11 mouse cellular contexts compared by ENCODE assay signal in genomic region chr2:160610012-160610411, GRCm38 (mm10). TPM values are rescaled to one million over a fixed set of nuclear protein-coding genes. Genes with fewer than 3 reads are reported as not detected.
DNase-seq lines count a peak whose midpoint lies in the region; ATAC-seq and TF ChIP-seq lines count a peak whose summit lies in the region.
"Had no signal": no experiment of that assay in that cellular context is flagged by ENCODE, and none has a peak within 500 bp of the region (broad histone marks: within the 10 kb centered on the region; RNA-seq: fewer than 3 reads in every experiment).

No protein-coding gene starts in this region.

- no peaks in the 10 kb centered on the region for H3K4me1 ChIP-seq in midbrain, postnatal 0 days (ENCODE audit: insufficient read depth, low read length)
- no peaks in the 10 kb centered on the region for H3K4me1 ChIP-seq in midbrain, embryonic 10.5 days
- H3K4me1 ChIP-seq in forebrain, embryonic 14.5 days (ENCODE audit: control insufficient read depth, insufficient read depth, low read length) = no peaks in the 10 kb centered on the region
- no peaks in the 10 kb centered on the region for H3K4me1 ChIP-seq in liver, embryonic 11.5 days (replicated peaks; ENCODE audit: control insufficient read depth, insufficient read depth, low read length)

- TF ChIP-seq CTCF in midbrain, postnatal 0 days (IDR thresholded peaks at IDR 0.05) = no peak

- H3K9me3 ChIP-seq in midbrain, postnatal 0 days (ENCODE audit: low read length) = no peaks in the 10 kb centered on the region
- no peaks in the 10 kb centered on the region for H3K9me3 ChIP-seq in midbrain, embryonic 10.5 days (replicated peaks)
- no peaks in the 10 kb centered on the region for H3K9me3 ChIP-seq in forebrain, embryonic 14.5 days (replicated peaks; ENCODE audit: control insufficient read depth, low read length)
- H3K9me3 ChIP-seq in liver, embryonic 11.5 days (ENCODE audit: control insufficient read depth, low read length) = no peaks in the 10 kb centered on the region
- H3K9me3 ChIP-seq: heart, embryonic 13.5 days had no signal

- no peaks in the 10 kb centered on the region for H3K27me3 ChIP-seq in midbrain, postnatal 0 days (ENCODE audit: insufficient read depth, low read length)
- no peaks in the 10 kb centered on the region for H3K27me3 ChIP-seq in midbrain, embryonic 10.5 days (ENCODE audit: low read depth, poor library complexity, severe bottlenecking)
- H3K27me3 ChIP-seq in forebrain, embryonic 14.5 days (replicated peaks; ENCODE audit: control insufficient read depth, insufficient read depth, low read length) = no peaks in the 10 kb centered on the region
- no peaks in the 10 kb centered on the region for H3K27me3 ChIP-seq in liver, embryonic 11.5 days (replicated peaks; ENCODE audit: control insufficient read depth, insufficient read depth, low read length)
- H3K27me3 ChIP-seq: heart, embryonic 13.5 days had no signal

- no peak overlapping the region for H3K27ac ChIP-seq in midbrain, postnatal 0 days (ENCODE audit: low read depth, low read length)
- H3K27ac ChIP-seq in midbrain, embryonic 10.5 days (replicated peaks) = no peak overlapping the region
- peak overlapping the region; percentile 67; the same call in 1 of the 2 replicates for H3K27ac ChIP-seq in forebrain, embryonic 14.5 days (ENCODE audit: low read depth, low read length)
- H3K27ac ChIP-seq in liver, embryonic 11.5 days (ENCODE audit: low read depth, low read length) = no peak overlapping the region
- H3K27ac ChIP-seq: heart, embryonic 13.5 days had no signal

- WGBS in midbrain, postnatal 0 days = 54% methylated on average over 2 of the region's 2 CpGs
- WGBS in midbrain, embryonic 10.5 days = 79% methylated on average over 2 of the region's 2 CpGs
- 35% methylated on average over 2 of the region's 2 CpGs for WGBS in forebrain, embryonic 14.5 days
- 60% methylated on average over 2 of the region's 2 CpGs for WGBS in liver, embryonic 11.5 days

- H3K9ac ChIP-seq in midbrain, postnatal 0 days (replicated peaks; ENCODE audit: low read length, poor library complexity, severe bottlenecking) = no peak overlapping the region
- no peak overlapping the region for H3K9ac ChIP-seq in forebrain, embryonic 14.5 days (ENCODE audit: low read length)
- H3K9ac ChIP-seq in liver, embryonic 11.5 days (ENCODE audit: low read depth, low read length) = no peak overlapping the region
- H3K9ac ChIP-seq: heart, embryonic 13.5 days had no signal

- ATAC-seq in frontal cortex, adult (ENCODE audit: low TSS enrichment) = no peak
- no peak; the same call in 1 of the 2 replicates for ATAC-seq in midbrain, postnatal 0 days (ENCODE audit: low FRiP score)
- ATAC-seq in forebrain, embryonic 14.5 days = peak; percentile 97
- ATAC-seq in monocyte, adult 5-6 weeks (replicated peaks; ENCODE audit: insufficient number of reproducible peaks, low FRiP score, low TSS enrichment, poor library complexity, severe bottlenecking) = no peak
- no peak for ATAC-seq in liver, embryonic 11.5 days (replicated peaks; ENCODE audit: low FRiP score)

- no peak overlapping the region for H3K4me3 ChIP-seq in midbrain, postnatal 0 days (ENCODE audit: low read depth, low read length)
- no peak overlapping the region for H3K4me3 ChIP-seq in midbrain, embryonic 10.5 days
- no peak overlapping the region for H3K4me3 ChIP-seq in forebrain, embryonic 14.5 days (ENCODE audit: low read depth, low read length)
- H3K4me3 ChIP-seq in liver, embryonic 11.5 days (ENCODE audit: low read depth, low read length) = no peak overlapping the region
- H3K4me3 ChIP-seq: heart, embryonic 13.5 days had no signal

- no peaks in the 10 kb centered on the region for H3K36me3 ChIP-seq in midbrain, postnatal 0 days (ENCODE audit: insufficient read depth, low read length)
- no peaks in the 10 kb centered on the region for H3K36me3 ChIP-seq in midbrain, embryonic 10.5 days
- H3K36me3 ChIP-seq in forebrain, embryonic 14.5 days (ENCODE audit: control insufficient read depth, insufficient read depth, low read length) = no peaks in the 10 kb centered on the region
- no peaks in the 10 kb centered on the region for H3K36me3 ChIP-seq in liver, embryonic 11.5 days (ENCODE audit: control insufficient read depth, insufficient read depth, low read length)
- H3K36me3 ChIP-seq: heart, embryonic 13.5 days had no signal

- DNase-seq in frontal cortex, postnatal 10 days (ENCODE audit: low spot score in 2 of 2) = peak; percentile 48 to 52
- peak; percentile 91 for DNase-seq in midbrain, postnatal 0 days (ENCODE audit: low spot score)
- no peak for DNase-seq in midbrain, embryonic 10.5 days (ENCODE audit: low spot score)
- peak; percentile 93 for DNase-seq in forebrain, embryonic 14.5 days (ENCODE audit: low spot score)
- DNase-seq in layer of hippocampus, postnatal 14 days (ENCODE audit: low spot score in 2 of 2) = peak; percentile 61 to 72
- no peak for DNase-seq in liver, embryonic 11.5 days (ENCODE audit: low spot score)
- DNase-seq: kidney, adult 8-10 months; thymus, postnatal 36 days had no signal

- H3K4me2 ChIP-seq in midbrain, postnatal 0 days (ENCODE audit: low read depth, low read length, poor library complexity, severe bottlenecking) = no peak overlapping the region
- no peak overlapping the region for H3K4me2 ChIP-seq in forebrain, embryonic 14.5 days (ENCODE audit: low read length)
- no peak overlapping the region for H3K4me2 ChIP-seq in liver, embryonic 11.5 days
- H3K4me2 ChIP-seq: heart, embryonic 13.5 days had no signal

RNA-seq across cellular contexts. Expression of gene Top1, which starts 35.7 kb away (rescaled TPM):
- 31.1 and 51.0 TPM in 2 replicates for total RNA-seq in midbrain, postnatal 0 days (2014; rRNA removed)
- polyA plus RNA-seq in midbrain, postnatal 0 days (2015; fragmentation: Nextera tagmentation; extraction: Ambion mirVana) = 43.3 and 52.2 TPM in 2 replicates
- 107 and 108 TPM in 2 replicates for polyA plus RNA-seq in midbrain, embryonic 10.5 days (2016; fragmentation: Nextera tagmentation; extraction: Ambion mirVana)
- 84.0 and 85.1 TPM in 2 replicates for polyA plus RNA-seq in forebrain, embryonic 14.5 days (2014; fragmentation: Nextera tagmentation; extraction: Ambion mirVana)
- total RNA-seq in layer of hippocampus, postnatal 14 days (2021) = 10 to 100 TPM; 80.3 to 88.0 TPM
- total RNA-seq in monocyte, adult 5-6 weeks (2017) = 127 to 181 TPM (median 138 TPM) in 3 replicates
- polyA plus RNA-seq in liver, embryonic 11.5 days (2014; fragmentation: Nextera tagmentation; extraction: Ambion mirVana) = 84.1 and 89.8 TPM in 2 replicates

Comparison
In these comparisons a context has a peak if more than half of its experiments do, and no peak if none do; other contexts are left out.
1. DNase-seq: peak in frontal cortex, postnatal 10 days (2 of 2), midbrain, postnatal 0 days (single experiment), forebrain, embryonic 14.5 days (single experiment) and layer of hippocampus, postnatal 14 days (2 of 2); none in midbrain, embryonic 10.5 days (single experiment) and liver, embryonic 11.5 days (single experiment).